Mouse (Mus musculus): ENCODE measurements around the gene Syngr3. TPM values are rescaled to one million over a fixed set of nuclear protein-coding genes. Genes with fewer than 3 reads are reported as not detected.

Gene Syngr3
- polyA plus RNA-seq, 1 experiment from 2014 or later, result 3.2 TPM

- Histone ChIP-seq H3K4me3 (peak overlapping the region; percentile 92), H3K9ac (no peak overlapping the region), H3K27me3 (no peaks in the 10 kb centered on the region), H3K4me2 (peak overlapping the region; percentile 97), H3K27ac (no peak overlapping the region), H3K9me3 (no peaks in the 10 kb centered on the region), H3K4me1 (peaks cover 53% of the 10 kb centered on the region), H3K36me3 (peaks cover 13% of the 10 kb centered on the region; the same call in 1 of the 2 replicates)
- no peak for ATAC-seq (ENCODE audit: insufficient number of reproducible peaks, low FRiP score, low TSS enrichment, low read depth)
- WGBS, result 66% methylated on average over 10 of the region's 10 CpGs
Measured at GRCm38 (mm10) chr17:24648731-24649377, 40.9 kb downstream of the Syngr3 start.

- Histone ChIP-seq H3K4me3 (no peak overlapping the region), H3K27me3 (no peaks in the 10 kb centered on the region), H3K4me2 (0 out of 2 replicates have a peak overlapping the region, but pooled peaks have one; percentile 7), H3K27ac (peak overlapping the region; percentile 22; the same call in 1 of the 2 replicates), H3K9ac (peak overlapping the region; percentile 10; the same call in 1 of the 2 replicates), H3K9me3 (no peaks in the 10 kb centered on the region), H3K4me1 (peaks cover 60% of the 10 kb centered on the region), H3K36me3 (peaks cover 13% of the 10 kb centered on the region; the same call in 1 of the 2 replicates)
- no peak for ATAC-seq (ENCODE audit: insufficient number of reproducible peaks, low FRiP score, low TSS enrichment, low read depth)
- 75% methylated on average over 11 of the region's 11 CpGs for WGBS
Measured at GRCm38 (mm10) chr17:24647493-24647892, 42.3 kb downstream of the Syngr3 start.

GRCm38 (mm10) chr17:24646381-24646780 lies 43.4 kb downstream of the Syngr3 start:
- Histone ChIP-seq H3K4me1 (peaks cover 60% of the 10 kb centered on the region), H3K36me3 (peaks cover 21% of the 10 kb centered on the region), H3K9ac (no peak overlapping the region), H3K9me3 (no peaks in the 10 kb centered on the region), H3K27ac (no peak overlapping the region), H3K4me2 (no peak overlapping the region), H3K4me3 (no peak overlapping the region), H3K27me3 (no peaks in the 10 kb centered on the region)
- 79% methylated on average over 4 of the region's 4 CpGs for WGBS
- no peak for ATAC-seq (ENCODE audit: insufficient number of reproducible peaks, low FRiP score, low TSS enrichment, low read depth)

- Histone ChIP-seq H3K36me3 (peaks cover 23% of the 10 kb centered on the region), H3K4me3 (no peak overlapping the region), H3K4me1 (peaks cover 60% of the 10 kb centered on the region), H3K9ac (no peak overlapping the region), H3K27me3 (no peaks in the 10 kb centered on the region), H3K4me2 (no peak overlapping the region), H3K9me3 (no peaks in the 10 kb centered on the region), H3K27ac (peak overlapping the region; percentile 81; the same call in 1 of the 2 replicates)
- no peak for ATAC-seq (ENCODE audit: insufficient number of reproducible peaks, low FRiP score, low TSS enrichment, low read depth)
- WGBS, result 76% methylated on average over 3 of the region's 3 CpGs
Measured at GRCm38 (mm10) chr17:24645916-24646315, 43.8 kb downstream of the Syngr3 start.

- H3K9ac ChIP-seq, result no peak overlapping the region
- no peak overlapping the region for H3K4me3 ChIP-seq
- no peaks in the 10 kb centered on the region for H3K9me3 ChIP-seq
- ATAC-seq (ENCODE audit: insufficient number of reproducible peaks, low FRiP score, low TSS enrichment, low read depth), result no peak
- no peaks in the 10 kb centered on the region for H3K27me3 ChIP-seq
- peaks cover 63% of the 10 kb centered on the region for H3K4me1 ChIP-seq
- 73% methylated on average over 9 of the region's 9 CpGs for WGBS
- no peak overlapping the region for H3K4me2 ChIP-seq
- H3K27ac ChIP-seq, result peak overlapping the region; percentile 81
- peaks cover 31% of the 10 kb centered on the region for H3K36me3 ChIP-seq
Measured at GRCm38 (mm10) chr17:24644875-24645721, 44.7 kb downstream of the Syngr3 start.

GRCm38 (mm10) chr17:24644030-24644715 lies 45.6 kb downstream of the Syngr3 start:
- H3K4me1 ChIP-seq, result peaks cover 63% of the 10 kb centered on the region
- no peak overlapping the region for H3K9ac ChIP-seq
- no peak overlapping the region for H3K4me2 ChIP-seq
- no peaks in the 10 kb centered on the region for H3K27me3 ChIP-seq
- no peak for ATAC-seq (ENCODE audit: insufficient number of reproducible peaks, low FRiP score, low TSS enrichment, low read depth)
- peaks cover 31% of the 10 kb centered on the region for H3K36me3 ChIP-seq
- no peak overlapping the region for H3K4me3 ChIP-seq
- WGBS, result 30% methylated on average over 7 of the region's 7 CpGs
- H3K9me3 ChIP-seq, result no peaks in the 10 kb centered on the region
- H3K27ac ChIP-seq, result peak overlapping the region; percentile 81

GRCm38 (mm10) chr17:24642791-24643343 lies 46.9 kb downstream of the Syngr3 start:
- H3K36me3 ChIP-seq, result peaks cover 36% of the 10 kb centered on the region
- no peak overlapping the region for H3K27ac ChIP-seq
- ATAC-seq (ENCODE audit: insufficient number of reproducible peaks, low FRiP score, low TSS enrichment, low read depth), result no peak
- WGBS, result 59% methylated on average over 6 of the region's 6 CpGs
- H3K4me2 ChIP-seq, result no peak overlapping the region
- H3K27me3 ChIP-seq, result no peaks in the 10 kb centered on the region
- H3K4me3 ChIP-seq, result no peak overlapping the region
- no peaks in the 10 kb centered on the region for H3K9me3 ChIP-seq
- peaks cover 64% of the 10 kb centered on the region for H3K4me1 ChIP-seq
- no peak overlapping the region for H3K9ac ChIP-seq

- Histone ChIP-seq H3K9ac (no peak overlapping the region), H3K4me3 (no peak overlapping the region), H3K27me3 (no peaks in the 10 kb centered on the region), H3K9me3 (no peaks in the 10 kb centered on the region), H3K4me2 (no peak overlapping the region), H3K4me1 (peaks cover 59% of the 10 kb centered on the region), H3K27ac (no peak overlapping the region), H3K36me3 (peaks cover 31% of the 10 kb centered on the region)
- 92% methylated on average over 14 of the region's 14 CpGs for WGBS
- no peak for ATAC-seq (ENCODE audit: insufficient number of reproducible peaks, low FRiP score, low TSS enrichment, low read depth)
Measured at GRCm38 (mm10) chr17:24641944-24642343, 47.8 kb downstream of the Syngr3 start.

GRCm38 (mm10) chr17:24640581-24640980 lies 49.2 kb downstream of the Syngr3 start:
- Histone ChIP-seq H3K36me3 (peaks cover 34% of the 10 kb centered on the region), H3K4me1 (peaks cover 52% of the 10 kb centered on the region), H3K9ac (no peak overlapping the region), H3K9me3 (no peaks in the 10 kb centered on the region), H3K27ac (peak overlapping the region; percentile 93), H3K4me3 (no peak overlapping the region), H3K27me3 (no peaks in the 10 kb centered on the region), H3K4me2 (no peak overlapping the region)
- WGBS, result 92% methylated on average over 15 of the region's 15 CpGs
- no peak for ATAC-seq (ENCODE audit: insufficient number of reproducible peaks, low FRiP score, low TSS enrichment, low read depth)

GRCm38 (mm10) chr17:24640119-24640518 lies 49.6 kb downstream of the Syngr3 start:
- Histone ChIP-seq H3K27ac (peak overlapping the region; percentile 93), H3K4me1 (peaks cover 51% of the 10 kb centered on the region), H3K27me3 (no peaks in the 10 kb centered on the region), H3K9ac (0 out of 2 replicates have a peak overlapping the region, but pooled peaks have one; percentile 18), H3K4me3 (no peak overlapping the region), H3K4me2 (0 out of 2 replicates have a peak overlapping the region, but pooled peaks have one; percentile 17), H3K36me3 (peaks cover 34% of the 10 kb centered on the region), H3K9me3 (no peaks in the 10 kb centered on the region)
- WGBS, result 81% methylated on average over 7 of the region's 7 CpGs
- ATAC-seq (ENCODE audit: insufficient number of reproducible peaks, low FRiP score, low TSS enrichment, low read depth), result no peak

GRCm38 (mm10) chr17:24639571-24639988 lies 50.2 kb downstream of the Syngr3 start:
- peaks cover 30% of the 10 kb centered on the region for H3K36me3 ChIP-seq
- WGBS, result 13% methylated on average over 5 of the region's 5 CpGs
- H3K4me3 ChIP-seq, result no peak overlapping the region
- H3K9me3 ChIP-seq, result no peaks in the 10 kb centered on the region
- no peaks in the 10 kb centered on the region for H3K27me3 ChIP-seq
- peak overlapping the region; percentile 17; the same call in 1 of the 2 replicates for H3K4me2 ChIP-seq
- peak overlapping the region; percentile 93 for H3K27ac ChIP-seq
- H3K4me1 ChIP-seq, result peaks cover 50% of the 10 kb centered on the region
- peak overlapping the region; percentile 18; the same call in 1 of the 2 replicates for H3K9ac ChIP-seq
- peak; percentile 27 for ATAC-seq (ENCODE audit: insufficient number of reproducible peaks, low FRiP score, low TSS enrichment, low read depth)
